Mouse (Mus musculus): ENCODE data around the gene Fam167b. TPM values are rescaled to one million over a fixed set of nuclear protein-coding genes. Genes with fewer than 3 reads are reported as not detected.

The Fam167b gene
- total RNA-seq (2021), result under 1 TPM in 1 of 2 experiments, not detected in 1; 0.81 TPM

DNA sequence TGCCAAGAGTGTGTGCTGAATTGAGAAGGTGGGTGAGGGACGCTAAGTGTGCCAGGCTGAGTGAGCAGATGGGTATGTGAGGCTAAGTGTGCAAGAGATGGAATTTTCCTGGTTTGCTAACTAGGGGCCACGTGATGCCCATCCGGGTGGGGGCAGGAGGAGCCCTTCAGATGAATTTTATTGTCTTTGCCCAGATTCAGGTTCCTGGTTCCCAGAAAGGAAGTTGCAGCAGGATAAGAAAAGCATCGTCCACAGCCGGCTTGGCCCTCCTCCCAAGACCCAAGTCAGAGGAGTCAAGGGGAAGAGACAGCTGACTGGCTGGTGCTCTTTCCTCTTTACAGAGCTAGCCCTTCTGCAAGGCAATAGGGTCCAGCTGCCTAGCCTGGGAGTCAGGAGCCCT, at the start of gene Fam167b:
Gene Fam167b, minus strand, starts transcription at position 84 of the 400 bp plus-strand sequence.
- no peak for DNase-seq (ENCODE audit: extremely low spot score in 1 of 2, low spot score in 1 of 2)

- DNase-seq (ENCODE audit: extremely low spot score in 1 of 2, low spot score in 1 of 2), result no peak
Observed at GRCm38 (mm10) chr4:129626035-129626434, 47.7 kb upstream of the Fam167b start.

GRCm38 (mm10) chr4:129625496-129625895, 47.1 kb upstream of the Fam167b start:
- no peak for DNase-seq (ENCODE audit: extremely low spot score in 1 of 2, low spot score in 1 of 2)

DNA sequence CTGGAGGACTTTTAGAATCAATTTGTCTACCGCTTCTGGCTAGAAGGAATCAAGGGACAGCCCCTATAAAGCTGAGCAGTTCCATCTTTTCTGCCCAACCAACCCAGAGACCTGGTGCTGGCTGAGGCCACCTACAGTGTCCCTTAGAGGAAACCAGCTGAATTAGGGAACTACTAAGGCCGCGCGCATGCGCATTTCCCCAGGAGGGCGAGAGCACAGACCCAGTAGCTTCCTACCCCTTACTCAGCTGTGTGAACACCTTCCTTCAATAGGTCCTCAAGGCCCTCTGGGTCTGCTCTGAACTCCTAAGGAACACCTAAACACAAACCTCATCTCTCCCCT, 46.7 kb upstream of the Fam167b start:
- peak in 1 of 2 experiments; percentile 54 for DNase-seq (ENCODE audit: extremely low spot score in 1 of 2, low spot score in 1 of 2)

DNA sequence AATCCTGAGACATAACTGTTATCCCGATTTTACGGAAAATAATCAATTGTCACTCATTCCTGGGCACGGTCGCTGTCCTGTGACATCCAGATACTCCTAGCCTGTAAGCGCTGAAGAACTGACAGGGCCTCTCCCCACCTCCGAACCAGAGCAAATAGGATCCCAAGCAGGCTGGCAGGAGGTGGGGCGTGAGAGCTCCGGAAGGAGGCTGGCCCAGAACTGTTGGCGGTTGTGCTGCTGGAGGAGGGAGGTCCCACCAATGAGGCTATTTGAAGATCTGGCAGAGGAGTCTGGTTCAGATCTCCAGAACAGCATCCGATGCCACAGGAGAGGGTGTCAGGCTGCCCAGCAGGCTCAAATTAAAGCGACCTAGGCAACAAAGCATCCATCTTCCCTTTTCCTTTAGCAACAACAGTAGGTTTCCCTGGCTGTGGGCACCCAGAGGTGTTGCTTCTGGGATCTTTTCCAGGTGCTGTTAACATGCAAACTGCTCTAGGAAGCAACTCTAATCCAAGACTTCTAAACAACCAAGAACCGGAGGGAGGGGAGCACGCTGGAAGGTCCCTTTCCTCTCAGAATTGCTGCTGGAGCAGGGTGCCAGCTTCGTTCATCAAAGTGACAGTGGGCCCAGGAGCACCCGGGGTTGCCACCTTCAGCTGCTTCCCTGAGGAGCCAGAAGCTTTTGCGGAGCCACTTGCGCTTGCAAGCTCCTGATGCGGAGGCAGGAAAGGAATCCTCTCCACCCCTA, 46.1 kb upstream of the Fam167b start:
- peak; percentile 66 to 70 for DNase-seq (ENCODE audit: extremely low spot score in 1 of 2, low spot score in 1 of 2)

DNA sequence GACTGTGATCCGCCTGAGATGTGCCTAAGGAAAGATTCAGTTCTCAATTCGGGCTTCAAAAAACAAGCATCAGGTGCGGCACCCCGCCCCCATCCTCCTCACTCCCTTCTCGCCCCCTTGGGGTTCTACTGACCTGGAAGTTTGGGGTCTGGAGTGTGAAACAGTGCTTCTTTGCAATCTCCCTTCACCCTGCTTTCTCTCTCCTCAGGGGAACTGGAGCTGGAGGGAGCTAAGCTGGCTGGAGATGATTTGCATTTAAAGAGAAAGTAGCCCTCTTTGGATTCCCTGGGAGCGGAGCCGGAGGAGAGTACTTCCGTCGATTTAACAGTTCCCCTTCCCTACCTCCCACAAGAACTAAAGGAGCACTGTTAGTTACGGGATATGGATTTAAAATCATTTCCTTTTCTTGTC, 45.3 kb upstream of the Fam167b start, which contains the start of gene Ccdc28b:
Gene Ccdc28b, minus strand, starts transcription at position 267 of the 411 bp plus-strand sequence.
- DNase-seq (ENCODE audit: extremely low spot score in 1 of 2, low spot score in 1 of 2), result peak in 1 of 2 experiments; percentile 42

GRCm38 (mm10) chr4:129622803-129623535, 44.6 kb upstream of the Fam167b start:
- no peak for DNase-seq (ENCODE audit: extremely low spot score in 1 of 2, low spot score in 1 of 2)

DNA sequence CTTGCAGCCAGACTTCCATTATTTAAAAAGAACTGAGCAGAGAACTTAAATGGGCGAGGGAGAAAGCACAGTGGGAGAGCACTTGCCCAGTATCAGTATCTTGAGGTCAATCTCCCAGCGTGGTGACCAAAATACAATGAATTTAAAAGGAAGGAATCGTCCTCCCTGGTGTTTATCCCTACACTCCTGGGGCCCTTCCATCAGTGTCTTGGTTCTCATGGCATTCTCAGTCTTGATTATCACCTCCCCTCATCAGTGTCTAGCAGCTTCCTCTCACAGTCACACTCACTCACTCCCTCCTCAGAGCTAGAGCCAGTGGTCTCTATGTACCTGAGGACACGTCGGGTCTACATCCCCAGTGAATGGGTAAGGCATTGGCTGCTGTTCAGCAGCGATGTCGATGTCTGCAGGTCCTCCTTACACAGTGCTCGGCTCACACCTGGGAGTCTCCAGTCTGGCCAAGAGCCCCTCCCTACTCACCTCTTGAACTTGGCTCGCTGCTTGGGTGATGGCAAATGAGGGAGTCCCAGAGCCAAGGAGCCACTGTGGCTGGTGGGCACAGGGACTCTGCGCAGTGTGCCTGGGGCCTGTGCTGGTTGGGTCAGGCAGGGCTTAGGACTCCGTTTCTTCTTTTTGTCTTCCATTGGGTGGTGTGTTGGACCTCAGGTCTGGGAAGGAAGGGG, 43.9 kb upstream of the Fam167b start:
- no peak for DNase-seq (ENCODE audit: extremely low spot score in 1 of 2, low spot score in 1 of 2)

DNA sequence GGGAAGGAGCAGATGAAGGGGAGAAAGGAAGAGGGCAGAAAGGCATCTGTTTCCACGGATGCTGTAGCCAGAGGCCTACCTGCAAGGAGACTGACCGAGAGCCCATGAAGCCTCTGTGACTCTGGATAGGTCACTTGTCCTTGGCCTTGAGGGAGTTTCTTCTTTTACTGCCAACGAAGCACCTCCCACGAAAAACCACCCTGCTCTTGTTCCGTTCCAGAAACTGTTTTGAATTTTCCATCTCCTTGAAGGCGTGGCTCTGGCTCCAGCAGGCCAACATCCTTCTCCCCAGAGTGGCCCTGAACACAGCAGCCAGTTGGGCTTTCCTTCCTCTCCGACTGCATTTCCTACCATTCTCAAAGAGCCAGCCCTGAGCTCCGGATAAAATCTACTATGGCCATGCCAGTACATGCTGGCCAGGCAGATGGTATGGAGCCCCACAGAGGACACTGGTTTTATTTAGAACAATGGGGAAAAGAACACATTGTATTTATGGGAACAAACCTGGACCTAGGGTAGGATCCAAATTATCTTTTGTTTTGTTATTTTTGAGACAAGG, 43.0 kb upstream of the Fam167b start:
- no peak for DNase-seq (ENCODE audit: extremely low spot score in 1 of 2, low spot score in 1 of 2)

DNA sequence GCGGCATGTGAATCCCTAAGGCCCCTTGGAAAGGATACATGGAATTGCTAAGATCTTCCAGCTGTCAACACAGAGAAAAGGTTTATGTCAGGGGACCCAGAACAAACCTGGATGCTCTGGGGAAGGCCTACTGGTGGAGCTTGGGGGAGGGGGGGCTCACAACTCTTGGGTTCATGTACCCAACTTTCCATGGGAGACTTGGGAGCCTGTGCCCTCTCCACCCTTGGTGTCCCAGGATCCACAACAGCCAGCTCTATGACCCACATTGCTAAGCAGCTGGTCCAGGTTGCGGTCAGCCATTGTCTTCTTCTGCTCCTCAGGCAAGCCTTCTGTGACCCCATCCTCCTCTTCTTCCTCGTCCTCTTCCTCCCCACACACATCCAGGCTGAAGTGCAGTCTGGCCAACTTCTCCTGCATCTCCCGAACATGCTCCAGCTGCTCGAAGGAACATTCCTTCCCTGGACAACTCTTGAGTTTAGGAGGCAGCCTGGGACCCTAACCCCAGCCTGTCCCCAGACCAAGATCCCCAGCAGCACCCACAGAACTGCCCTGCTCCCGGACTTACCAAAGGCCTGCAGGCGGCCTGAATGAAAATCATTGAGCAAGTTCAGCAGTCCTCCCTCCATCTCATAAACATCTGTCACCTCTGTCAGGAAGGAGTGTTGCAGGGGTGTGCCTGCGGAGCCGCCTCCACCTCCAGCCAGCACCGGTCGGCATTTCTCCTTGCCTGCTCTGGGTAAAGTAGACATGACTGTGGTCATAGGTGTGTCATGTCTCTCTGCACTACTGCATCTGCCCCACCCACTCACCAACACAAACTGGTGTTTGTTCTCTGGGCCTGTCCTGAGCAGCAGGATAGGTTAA, 42.3 kb upstream of the Fam167b start:
- DNase-seq (ENCODE audit: extremely low spot score in 1 of 2, low spot score in 1 of 2), result no peak

GRCm38 (mm10) chr4:129618786-129619691, 40.7 kb upstream of the Fam167b start, which contains the start of gene Iqcc:
Iqcc (minus strand) TSS chr4:129619099.
- peak; percentile 83 to 95 for DNase-seq (ENCODE audit: extremely low spot score in 1 of 2, low spot score in 1 of 2)

DNA sequence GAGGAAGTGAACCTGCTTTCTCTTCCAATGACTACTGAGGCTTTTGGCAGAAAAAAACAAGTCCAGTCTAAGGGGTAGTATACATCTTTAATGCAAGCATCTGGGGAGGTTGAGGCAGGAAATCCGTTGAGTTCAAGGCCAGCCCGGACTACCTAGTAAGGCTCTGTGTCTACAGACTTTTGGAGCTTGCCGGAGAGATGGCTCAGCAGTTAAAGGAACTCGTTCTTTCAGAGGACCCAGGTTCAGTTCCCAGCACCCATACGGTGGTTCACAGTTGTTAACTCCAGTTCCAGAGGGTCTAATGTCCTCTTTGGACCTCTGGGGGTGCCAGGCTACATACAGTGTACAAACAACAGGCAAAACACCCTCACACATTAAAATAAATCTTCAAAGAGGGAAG, 39.7 kb upstream of the Fam167b start:
- no peak for DNase-seq (ENCODE audit: extremely low spot score in 1 of 2, low spot score in 1 of 2)

- no peak for DNase-seq (ENCODE audit: extremely low spot score in 1 of 2, low spot score in 1 of 2)
Observed at GRCm38 (mm10) chr4:129617121-129617641, 38.8 kb upstream of the Fam167b start.

DNA sequence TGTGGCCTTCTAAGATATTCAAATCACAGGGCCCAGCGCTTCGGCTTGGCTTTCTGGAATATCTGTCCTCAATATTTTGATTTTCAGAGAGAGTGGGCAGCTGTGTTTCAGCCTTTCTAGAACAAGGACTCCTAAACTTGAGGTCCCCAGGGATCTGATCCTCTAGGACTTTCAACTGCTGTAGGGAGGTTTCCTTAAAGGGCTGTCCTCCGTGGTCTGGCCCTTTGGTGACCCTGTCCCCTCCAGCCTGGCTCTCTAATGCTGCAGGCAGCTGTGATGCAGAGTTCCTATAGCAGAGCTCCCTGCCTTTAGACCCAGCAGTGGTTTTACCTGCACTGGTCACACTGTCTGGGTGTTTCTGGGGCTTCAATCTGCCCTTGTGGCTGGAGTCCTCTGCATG, 38.3 kb upstream of the Fam167b start:
- DNase-seq (ENCODE audit: extremely low spot score in 1 of 2, low spot score in 1 of 2), result no peak

DNA sequence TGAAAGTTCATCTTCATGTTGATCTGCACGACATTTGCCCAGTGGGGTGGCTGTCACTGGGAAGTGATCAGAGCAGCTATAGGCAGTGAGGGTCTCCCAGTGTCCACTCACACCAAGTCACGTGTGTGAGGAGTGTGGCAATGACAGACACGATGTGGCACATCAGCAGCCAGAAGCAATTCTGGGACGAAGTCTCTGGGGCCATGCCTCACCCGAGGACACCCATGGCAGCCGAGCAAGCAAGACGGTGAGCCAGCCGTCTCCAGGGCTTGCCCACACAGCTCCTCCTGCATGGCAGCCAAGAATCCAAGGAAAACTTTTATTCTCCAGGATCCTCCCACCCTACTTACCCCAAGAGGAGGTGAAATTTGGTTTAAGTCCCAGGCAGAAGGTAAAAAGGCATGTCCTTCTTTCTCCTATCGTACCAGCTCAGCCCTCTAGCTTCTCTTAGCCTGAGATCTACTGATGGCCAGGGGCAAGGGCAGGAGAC, 37.5 kb upstream of the Fam167b start:
- DNase-seq (ENCODE audit: extremely low spot score in 1 of 2, low spot score in 1 of 2), result no peak

- DNase-seq (ENCODE audit: extremely low spot score in 1 of 2, low spot score in 1 of 2), result no peak
Observed at GRCm38 (mm10) chr4:129614093-129614492, 35.7 kb upstream of the Fam167b start, which contains the start of gene Dcdc2b. Dcdc2b (minus strand) TSS chr4:129614257.

GRCm38 (mm10) chr4:129610472-129610871, 32.1 kb upstream of the Fam167b start:
- no peak for DNase-seq (ENCODE audit: extremely low spot score in 1 of 2, low spot score in 1 of 2)

GRCm38 (mm10) chr4:129610026-129610425, 31.7 kb upstream of the Fam167b start:
- DNase-seq (ENCODE audit: extremely low spot score in 1 of 2, low spot score in 1 of 2), result no peak
